Mouse (Mus musculus) lung, adult 2 months (tissue): ENCODE data around the gene Dennd5a.

Source experiments
- CTCF ChIP-seq: fragments of 200-500 bp; IDR thresholded peaks from 2 replicates; pipeline ENCODE4 v1.5.1; 2011; ENCODE audit warnings: mild to moderate bottlenecking, low read length, control low read depth; ENCODE audit not compliant: insufficient read depth
- POLR2A ChIP-seq: fragments of 200-500 bp; IDR thresholded peaks from 2 replicates; pipeline ENCODE4 v1.6.1; 2011; ENCODE audit warnings: low read depth, mild to moderate bottlenecking, control low read depth, low read length, borderline replicate concordance; ENCODE audit errors: extremely low read depth

GRCm38 (mm10) chr7:109961570-109961969 is 1.3 kb upstream of the Dennd5a start:
- no peak for TF ChIP-seq POLR2A
- TF ChIP-seq CTCF: no peak
